Mouse (Mus musculus) right cerebral cortex, postnatal 4 days (tissue): ENCODE measurements at regions not wholly inside any gene's neighbourhood (a gene's known extent, or its start where the extent isn't known, plus 50 kb on each side); places are given as distances from the start of the nearest gene placed in this dataset.

ENCODE experiments used
- DNase-seq: peaks from one replicate; pipeline ENCODE4 v3.0.0-alpha.2; 2022

DNA sequence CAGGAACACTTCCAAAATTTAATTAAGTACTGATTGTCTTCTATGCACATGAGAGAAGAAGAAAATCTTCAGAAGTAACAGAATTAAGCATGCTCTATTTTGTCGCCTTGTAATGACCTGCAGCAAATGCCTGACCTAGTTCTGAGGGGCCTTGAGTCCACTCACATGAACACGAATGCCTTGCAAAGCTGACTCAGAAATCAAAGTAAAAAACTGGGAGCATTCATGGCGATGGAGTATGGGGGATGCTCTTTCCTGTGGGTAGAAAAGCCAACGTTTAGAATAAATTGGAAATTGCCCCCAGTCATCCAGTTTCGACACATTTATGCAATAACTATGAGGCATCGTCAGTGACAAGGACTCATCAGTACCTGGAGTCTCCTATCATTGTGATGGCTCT lies 779.1 kb downstream of the Bcl11a start:
- DNase-seq = no peak

DNA sequence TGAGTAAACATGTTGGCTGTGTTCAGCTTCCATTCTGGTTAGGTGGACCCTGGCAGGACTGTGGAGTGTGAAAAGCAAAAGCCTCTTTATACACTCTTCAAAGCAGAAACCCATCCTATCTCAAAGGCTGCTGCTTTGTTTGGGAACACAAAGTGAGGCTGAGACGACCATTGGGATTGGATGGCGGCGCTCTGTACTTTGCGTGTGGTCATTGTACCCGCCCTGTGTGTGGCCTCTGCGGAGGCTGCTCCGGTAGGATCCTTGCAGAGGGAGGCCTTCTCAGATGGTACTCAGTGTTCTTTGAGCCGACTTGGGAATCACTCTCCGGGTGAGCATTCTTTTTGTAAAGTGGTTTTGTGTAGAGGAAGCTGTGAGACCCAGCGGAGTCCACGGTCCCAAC lies 786.8 kb downstream of the Bcl11a start:
- no peak for DNase-seq

DNA sequence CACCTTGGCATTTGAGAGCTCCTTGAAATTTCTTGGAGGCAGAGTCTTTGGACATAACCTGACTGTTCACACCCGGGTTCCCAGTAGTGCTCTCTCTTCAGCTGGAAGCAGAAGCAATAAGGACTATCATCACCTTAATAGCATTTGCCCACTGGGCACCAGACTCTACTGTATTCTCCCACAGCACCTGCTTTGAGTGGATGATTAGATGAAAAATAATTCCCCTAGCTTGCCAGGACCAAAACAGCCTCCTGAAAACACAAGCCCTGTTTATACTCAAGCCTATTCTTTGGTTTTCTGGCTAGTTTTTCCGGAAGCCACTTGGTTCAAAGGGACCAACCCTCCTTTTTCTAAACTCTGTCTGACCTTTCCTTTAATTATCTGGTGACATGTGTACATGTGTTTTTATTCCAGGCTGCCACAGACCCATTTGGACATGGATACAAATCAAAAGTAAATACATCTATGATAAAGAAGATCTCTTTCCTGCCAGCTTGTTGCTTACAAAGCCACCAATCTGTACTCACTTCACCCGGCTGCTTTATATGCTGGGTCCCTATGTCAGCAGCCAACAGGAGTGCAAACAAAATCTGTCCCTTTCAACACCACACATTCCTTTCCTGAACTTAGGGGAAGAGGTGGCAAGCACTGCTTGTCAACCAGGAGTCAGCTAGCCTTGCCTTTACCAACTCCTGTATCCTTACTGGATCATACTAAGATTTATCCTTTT lies 787.4 kb downstream of the Bcl11a start:
- no peak for DNase-seq
